Mouse (Mus musculus): Measurements from ENCODE around the gene Adam17. TPM values are rescaled to one million over a fixed set of nuclear protein-coding genes. Genes with fewer than 3 reads are reported as not detected.

Adam17 gene
- polyA plus RNA-seq (2014; fragmentation: Illumina TruSeq; extraction: RNeasy Lipid Tissue Mini Kit (QIAGEN cat#74804); ENCODE audit: low read depth, low replicate concordance): 21.4 TPM

GRCm38 (mm10) chr12:21373100-21373819 lies at the start of gene Adam17:
Gene Adam17, minus strand, starts transcription at chr12:21373632.

DNA sequence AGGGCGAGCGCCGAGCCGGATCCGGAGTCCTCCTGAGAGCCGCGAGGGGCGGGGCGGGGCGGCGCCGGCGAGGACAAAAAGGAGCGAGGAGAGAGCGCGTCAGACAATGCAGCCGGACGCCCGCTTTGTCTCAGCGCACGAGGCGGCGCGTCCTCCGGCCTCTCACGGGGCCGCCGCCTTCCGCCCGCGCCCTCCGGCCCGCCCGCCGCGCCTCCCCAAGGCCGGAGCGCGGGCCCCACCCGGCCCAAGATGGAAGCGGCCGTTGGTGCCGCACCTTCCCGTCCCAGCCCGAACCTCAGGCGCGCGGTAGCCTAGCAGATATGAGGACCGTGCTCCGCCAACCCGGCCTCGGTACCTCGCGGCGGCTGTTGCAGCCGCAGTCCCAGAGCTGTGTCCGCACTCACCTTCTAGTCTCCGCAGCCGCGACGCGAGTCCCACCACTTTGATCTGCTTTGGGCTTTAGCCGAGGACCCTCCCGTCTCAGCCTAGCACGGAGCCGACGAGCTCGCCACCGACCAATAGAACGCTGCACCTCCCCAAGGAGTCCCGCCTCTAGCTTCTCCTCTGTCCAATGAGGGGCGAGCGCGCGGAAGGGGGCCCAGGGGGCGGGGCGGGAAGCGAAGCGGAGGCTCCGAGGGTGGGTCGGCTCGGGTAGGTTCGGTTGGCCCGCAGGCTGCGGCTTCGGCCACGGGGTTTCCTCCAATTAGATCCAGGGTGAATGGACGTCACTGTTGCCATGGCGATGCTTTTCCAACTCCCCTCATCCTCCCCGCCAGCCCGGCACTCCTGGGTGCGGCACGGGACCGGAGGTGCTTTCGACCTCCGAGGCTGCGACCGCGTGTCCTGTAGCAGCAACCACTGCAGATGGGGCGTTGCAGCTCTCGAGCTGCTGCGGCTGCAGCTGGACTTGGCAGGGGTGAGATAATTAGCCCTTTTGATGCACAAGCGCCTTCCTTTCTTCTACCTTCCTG lies 44.0 kb upstream of the Adam17 start, which contains the start of gene Ywhaq:
Gene Ywhaq, minus strand, starts transcription at position 538 of the 971 bp plus-strand sequence.

DNA sequence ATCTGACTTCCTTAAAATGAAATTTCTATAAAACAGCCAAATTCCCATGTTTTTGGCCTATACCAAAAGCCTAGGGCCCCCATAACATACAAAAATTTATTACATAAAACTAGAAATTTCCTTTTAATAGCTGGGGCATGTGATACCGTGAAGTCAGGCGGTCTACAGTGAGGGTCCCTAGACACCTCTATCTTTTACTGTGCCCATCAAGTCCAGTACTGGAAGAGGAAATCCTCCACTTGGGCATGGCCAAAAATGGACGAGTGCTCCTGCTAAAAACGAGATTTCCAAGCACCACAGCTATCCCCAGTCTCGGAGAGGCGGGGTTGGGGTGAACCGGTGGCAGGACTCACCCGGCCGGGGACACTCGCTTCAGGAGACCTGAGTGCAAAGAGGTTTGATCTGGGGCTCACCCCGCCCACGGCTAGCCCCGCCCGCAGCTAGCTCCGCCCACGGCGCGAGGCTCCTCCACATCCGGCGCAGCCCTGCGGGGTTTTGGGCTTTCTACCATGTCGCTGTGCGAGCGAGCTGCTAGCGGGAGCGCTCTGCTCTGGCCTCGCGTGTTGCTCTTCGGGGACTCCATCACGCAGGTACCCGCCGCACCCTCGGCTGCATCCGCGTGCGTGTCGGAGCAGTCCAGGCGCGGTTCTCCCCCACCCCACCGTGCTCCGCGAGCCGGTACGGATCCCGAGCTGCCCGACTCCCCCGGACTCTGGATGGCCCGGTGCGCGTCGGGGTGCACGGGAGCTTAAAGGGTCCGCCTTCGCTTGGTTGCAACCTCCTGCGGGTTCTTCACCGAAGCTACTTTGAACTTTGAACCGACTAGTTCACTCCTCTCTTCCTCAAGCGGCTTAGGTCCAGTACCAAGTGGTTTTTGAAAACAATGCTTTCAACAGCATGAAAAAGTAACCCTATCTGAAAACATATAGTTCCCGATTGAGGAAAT lies 57.2 kb downstream of the Adam17 start, which contains the start of gene Iah1:
Gene Iah1, plus strand, starts transcription at position 467 of the 946 bp plus-strand sequence.

DNA sequence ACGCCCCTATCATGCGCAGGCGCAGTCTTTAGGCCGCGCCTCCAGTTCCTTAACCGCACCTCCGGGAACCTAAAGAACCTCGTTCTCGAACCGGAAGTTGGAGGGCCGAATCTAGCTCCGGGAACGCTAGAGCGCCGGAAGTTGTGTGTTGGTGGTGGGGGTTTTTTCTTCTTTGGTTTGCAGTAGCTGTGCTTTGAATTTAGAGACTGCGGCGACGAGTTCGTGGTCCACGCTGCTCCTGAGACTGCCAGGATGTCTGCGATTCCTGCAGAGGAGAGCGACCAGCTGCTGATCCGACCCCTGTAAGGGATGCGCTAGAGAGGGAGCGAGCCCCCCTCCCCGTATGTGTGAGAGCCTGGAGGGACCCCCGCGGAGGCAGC lies 87.2 kb downstream of the Adam17 start, which contains the start of gene Itgb1bp1:
Gene Itgb1bp1, minus strand, starts transcription at position 42 of the 380 bp plus-strand sequence.

GRCm38 (mm10) chr12:21284761-21285441 lies 88.5 kb downstream of the Adam17 start, which contains the start of gene Cpsf3:
Gene Cpsf3, plus strand, starts transcription at chr12:21285391.

Other genes starting within 250 kb of the Adam17 start
- 56.0 TPM for gene Cpsf3, start 88.2 kb downstream of the Adam17 start, polyA plus RNA-seq (2014; fragmentation: Illumina TruSeq; extraction: RNeasy Lipid Tissue Mini Kit (QIAGEN cat#74804); ENCODE audit: low read depth, low replicate concordance)
- 76.8 TPM for gene Itgb1bp1, start 87.3 kb downstream of the Adam17 start, polyA plus RNA-seq (2014; fragmentation: Illumina TruSeq; extraction: RNeasy Lipid Tissue Mini Kit (QIAGEN cat#74804); ENCODE audit: low read depth, low replicate concordance)
- 221 TPM for gene Iah1, start 57.2 kb downstream of the Adam17 start, polyA plus RNA-seq (2014; fragmentation: Illumina TruSeq; extraction: RNeasy Lipid Tissue Mini Kit (QIAGEN cat#74804); ENCODE audit: low read depth, low replicate concordance)
- gene Ywhaq, start 44.0 kb upstream of the Adam17 start, polyA plus RNA-seq (2014; fragmentation: Illumina TruSeq; extraction: RNeasy Lipid Tissue Mini Kit (QIAGEN cat#74804); ENCODE audit: low read depth, low replicate concordance): 204 TPM